Mouse (Mus musculus): ENCODE results near the gene Cnnm1.

The Cnnm1 gene

DNA sequence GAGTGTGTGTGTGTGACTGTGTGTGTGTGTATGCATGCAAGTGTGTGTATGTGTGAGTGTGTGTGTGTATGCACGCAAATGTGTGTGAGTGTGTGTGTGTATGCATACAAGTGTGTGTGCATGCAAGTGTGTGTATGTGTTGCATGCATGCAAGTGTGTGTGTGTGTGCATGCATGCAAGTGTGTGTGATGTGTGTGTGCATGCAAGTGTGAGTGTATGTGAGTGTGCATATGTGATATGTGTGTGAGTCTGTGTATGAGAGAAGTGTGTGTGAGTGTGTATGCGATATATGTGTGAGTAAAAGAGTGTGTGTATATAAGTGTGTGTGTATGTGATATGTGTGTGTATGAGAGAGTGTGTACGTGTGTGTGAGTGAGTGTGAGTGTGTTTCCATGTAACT is 95.1 kb downstream of the Cnnm1 start:
- no peak for DNase-seq (ENCODE audit: low read depth, low spot score)

DNA sequence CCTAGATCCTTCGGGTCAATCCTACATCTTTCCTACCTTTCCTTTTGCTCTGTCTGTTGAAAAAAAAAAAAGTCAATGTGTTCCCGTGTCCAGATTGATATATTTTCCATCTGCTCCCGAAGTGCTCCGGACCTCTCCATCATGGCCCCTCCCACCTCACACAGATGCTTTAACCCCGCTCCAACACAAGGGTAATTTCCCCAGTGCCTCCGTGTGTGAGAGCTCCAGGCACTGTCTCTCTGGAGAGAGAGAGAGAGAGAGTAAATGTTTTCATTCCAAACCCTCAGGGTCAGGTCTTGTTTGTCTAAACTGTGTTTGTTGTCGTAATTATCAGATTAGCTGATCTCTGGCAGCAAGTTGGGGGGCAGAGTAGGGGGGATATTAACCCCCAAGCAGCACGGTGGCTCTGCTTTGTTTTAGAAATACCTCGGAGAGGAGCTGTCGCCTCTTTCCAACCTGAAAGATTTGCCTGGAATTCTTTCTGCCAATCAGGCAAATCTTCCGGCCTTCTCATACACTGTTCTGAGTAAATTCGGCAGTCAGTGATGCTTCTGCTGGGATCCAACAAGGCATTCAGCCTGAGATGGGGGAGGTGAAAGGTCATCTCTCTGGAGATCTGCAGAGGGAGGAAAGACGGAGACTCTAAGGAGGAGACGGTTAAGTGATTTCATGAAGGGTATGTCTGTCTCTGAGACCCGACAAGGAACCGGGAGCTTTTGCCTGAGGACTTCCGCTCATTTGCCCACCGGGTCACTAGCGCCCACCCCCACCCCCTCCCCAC is 106.3 kb downstream of the Cnnm1 start:
- DNase-seq (ENCODE audit: low read depth, low spot score), result no peak
